Mouse (Mus musculus) midbrain, embryonic 10.5 days (tissue): Measurements from ENCODE around the gene Gm38394. TPM values are rescaled to one million over a fixed set of nuclear protein-coding genes. Genes with fewer than 3 reads are reported as not detected.

Experiments used
- DNase-seq: peaks from one replicate; pipeline ENCODE4 v3.0.0-alpha.2; 2017; ENCODE audit warnings: low spot score
- H3K27ac ChIP-seq: fragments of 300-500 bp; sonication (generic); replicated peaks from 2 replicates; pipeline ENCODE4 v1.5.1; 2016; ENCODE audit warnings: mild to moderate bottlenecking
- H3K27me3 ChIP-seq: fragments of 300-500 bp; sonication (generic); 2 replicates; pipeline ENCODE4 v1.6.1; 2016; ENCODE audit warnings: low read depth, mild to moderate bottlenecking; ENCODE audit not compliant: poor library complexity, severe bottlenecking
- H3K36me3 ChIP-seq: fragments of 300-500 bp; sonication (generic); 2 replicates; pipeline ENCODE4 v1.6.1; 2016; ENCODE audit warnings: mild to moderate bottlenecking, moderate library complexity
- H3K4me1 ChIP-seq: fragments of 300-500 bp; sonication (generic); 2 replicates; pipeline ENCODE4 v1.6.1; 2016
- H3K4me3 ChIP-seq: fragments of 300-500 bp; sonication (generic); 2 replicates; pipeline ENCODE4 v1.5.1; 2016; ENCODE audit warnings: mild to moderate bottlenecking, moderate library complexity
- H3K9me3 ChIP-seq: fragments of 300-500 bp; sonication (generic); replicated peaks from 2 replicates; pipeline ENCODE4 v1.6.1; 2016; ENCODE audit warnings: mild to moderate bottlenecking
- WGBS: fragments of 180-500 bp; shearing (Covaris S2); methylation state at CpG from one replicate; pipeline ENCODE4 v1.1.7; 2016; 5-methylcytosine and 5-hydroxymethylcytosine counted together
- polyA plus RNA-seq: library from polyadenylated mRNA; unstranded; fragments of >200 nt; fragmentation: Nextera tagmentation; extraction: Ambion mirVana; gene quantifications from 2 replicates; pipeline ENCODE4 v1.2.1, GENCODE M21; 2016

Gene Gm38394
- polyA plus RNA-seq, 1 experiment from 2014 or later: 3.5 TPM

- Histone ChIP-seq H3K27ac (no peak overlapping the region), H3K36me3 (peaks cover 52% of the 10 kb centered on the region), H3K27me3 (no peaks in the 10 kb centered on the region), H3K4me3 (no peak overlapping the region), H3K4me1 (peaks cover 27% of the 10 kb centered on the region), H3K9me3 (no peaks in the 10 kb centered on the region)
- DNase-seq: no peak
- WGBS: 96% methylated on average over 3 of the region's 3 CpGs
Observed at GRCm38 (mm10) chr1:133658878-133659277, 2.2 kb downstream of the Gm38394 start.

GRCm38 (mm10) chr1:133656811-133657210 is 4.3 kb downstream of the Gm38394 start:
- peaks cover 71% of the 10 kb centered on the region for H3K36me3 ChIP-seq
- H3K4me1 ChIP-seq: peaks cover 27% of the 10 kb centered on the region
- no peaks in the 10 kb centered on the region for H3K9me3 ChIP-seq
- no peak overlapping the region for H3K4me3 ChIP-seq
- 74% methylated on average over 5 of the region's 5 CpGs for WGBS
- no peaks in the 10 kb centered on the region for H3K27me3 ChIP-seq
- H3K27ac ChIP-seq: no peak overlapping the region
- DNase-seq: no peak

GRCm38 (mm10) chr1:133653033-133653432 is 8.1 kb downstream of the Gm38394 start:
- H3K27me3 ChIP-seq: no peaks in the 10 kb centered on the region
- H3K9me3 ChIP-seq: no peaks in the 10 kb centered on the region
- DNase-seq: no peak
- H3K4me1 ChIP-seq: peaks cover 13% of the 10 kb centered on the region
- 96% methylated on average over 1 of the region's 1 CpGs for WGBS
- no peak overlapping the region for H3K4me3 ChIP-seq
- H3K36me3 ChIP-seq: peaks cover 70% of the 10 kb centered on the region
- H3K27ac ChIP-seq: no peak overlapping the region

GRCm38 (mm10) chr1:133650288-133651055 is 10.6 kb downstream of the Gm38394 start:
- H3K27me3 ChIP-seq: no peaks in the 10 kb centered on the region
- H3K27ac ChIP-seq: no peak overlapping the region
- 95% methylated on average over 7 of the region's 7 CpGs for WGBS
- H3K4me1 ChIP-seq: no peaks in the 10 kb centered on the region
- H3K4me3 ChIP-seq: no peak overlapping the region
- peaks cover 69% of the 10 kb centered on the region for H3K36me3 ChIP-seq
- no peak for DNase-seq
- no peaks in the 10 kb centered on the region for H3K9me3 ChIP-seq

GRCm38 (mm10) chr1:133645652-133646051 is 15.5 kb downstream of the Gm38394 start:
- no peak for DNase-seq
- H3K36me3 ChIP-seq: peaks cover 78% of the 10 kb centered on the region
- no peak overlapping the region for H3K4me3 ChIP-seq
- H3K4me1 ChIP-seq: no peaks in the 10 kb centered on the region
- no peak overlapping the region for H3K27ac ChIP-seq
- H3K27me3 ChIP-seq: no peaks in the 10 kb centered on the region
- H3K9me3 ChIP-seq: no peaks in the 10 kb centered on the region
- 94% methylated on average over 5 of the region's 5 CpGs for WGBS

- Histone ChIP-seq H3K27ac (no peak overlapping the region), H3K4me3 (no peak overlapping the region), H3K9me3 (no peaks in the 10 kb centered on the region), H3K36me3 (peaks cover 100% of the 10 kb centered on the region), H3K4me1 (no peaks in the 10 kb centered on the region), H3K27me3 (no peaks in the 10 kb centered on the region)
- DNase-seq: no peak
- 93% methylated on average over 2 of the region's 2 CpGs for WGBS
Observed at GRCm38 (mm10) chr1:133641163-133641562, 20.0 kb downstream of the Gm38394 start.

- Histone ChIP-seq H3K36me3 (peaks cover 100% of the 10 kb centered on the region), H3K4me1 (no peaks in the 10 kb centered on the region), H3K27ac (no peak overlapping the region), H3K9me3 (no peaks in the 10 kb centered on the region), H3K4me3 (no peak overlapping the region), H3K27me3 (no peaks in the 10 kb centered on the region)
- 95% methylated on average over 6 of the region's 6 CpGs for WGBS
- no peak for DNase-seq
Observed at GRCm38 (mm10) chr1:133638517-133638916, 22.6 kb downstream of the Gm38394 start.

GRCm38 (mm10) chr1:133632168-133632567 is 28.9 kb downstream of the Gm38394 start:
- WGBS: 92% methylated on average over 2 of the region's 2 CpGs

GRCm38 (mm10) chr1:133625052-133625451 is 36.1 kb downstream of the Gm38394 start:
- Histone ChIP-seq H3K4me3 (no peak overlapping the region), H3K36me3 (peaks cover 99% of the 10 kb centered on the region), H3K27me3 (no peaks in the 10 kb centered on the region), H3K9me3 (no peaks in the 10 kb centered on the region), H3K27ac (no peak overlapping the region), H3K4me1 (no peaks in the 10 kb centered on the region)
- WGBS: 78% methylated on average over 2 of the region's 2 CpGs
- no peak for DNase-seq

More at GRCm38 (mm10) chr1:133632168-133632567, 28.9 kb downstream of the Gm38394 start:
- Histone ChIP-seq H3K27me3 (no peaks in the 10 kb centered on the region), H3K4me3 (no peak overlapping the region), H3K36me3 (peaks cover 99% of the 10 kb centered on the region), H3K9me3 (no peaks in the 10 kb centered on the region), H3K27ac (no peak overlapping the region), H3K4me1 (no peaks in the 10 kb centered on the region)
- no peak for DNase-seq

- DNase-seq: no peak
- Histone ChIP-seq H3K36me3 (peaks cover 68% of the 10 kb centered on the region), H3K4me1 (no peaks in the 10 kb centered on the region), H3K27me3 (no peaks in the 10 kb centered on the region), H3K9me3 (no peaks in the 10 kb centered on the region), H3K27ac (no peak overlapping the region), H3K4me3 (no peak overlapping the region)
- WGBS: 89% methylated on average over 8 of the region's 8 CpGs
Observed at GRCm38 (mm10) chr1:133618311-133618710, 42.8 kb downstream of the Gm38394 start.

GRCm38 (mm10) chr1:133617908-133618307 is 43.2 kb downstream of the Gm38394 start:
- H3K36me3 ChIP-seq: peaks cover 64% of the 10 kb centered on the region
- H3K27me3 ChIP-seq: no peaks in the 10 kb centered on the region
- 65% methylated on average over 2 of the region's 2 CpGs for WGBS

GRCm38 (mm10) chr1:133613817-133614216 is 47.3 kb downstream of the Gm38394 start:
- 72% methylated on average over 3 of the region's 3 CpGs for WGBS
- peaks cover 8% of the 10 kb centered on the region for H3K4me1 ChIP-seq

More at GRCm38 (mm10) chr1:133617908-133618307, 43.2 kb downstream of the Gm38394 start:
- H3K4me1 ChIP-seq: no peaks in the 10 kb centered on the region
- no peak overlapping the region for H3K4me3 ChIP-seq
- no peak for DNase-seq
- H3K9me3 ChIP-seq: no peaks in the 10 kb centered on the region
- no peak overlapping the region for H3K27ac ChIP-seq

GRCm38 (mm10) chr1:133611436-133611835 is 49.7 kb downstream of the Gm38394 start:
- Histone ChIP-seq H3K4me3 (no peak overlapping the region), H3K36me3 (peaks cover 33% of the 10 kb centered on the region), H3K27ac (no peak overlapping the region), H3K4me1 (peaks cover 19% of the 10 kb centered on the region), H3K27me3 (no peaks in the 10 kb centered on the region), H3K9me3 (no peaks in the 10 kb centered on the region)
- WGBS: 92% methylated on average over 1 of the region's 1 CpGs
- no peak for DNase-seq

More at GRCm38 (mm10) chr1:133613817-133614216, 47.3 kb downstream of the Gm38394 start:
- H3K4me3 ChIP-seq: no peak overlapping the region
- no peak for DNase-seq
- no peak overlapping the region for H3K27ac ChIP-seq
- H3K9me3 ChIP-seq: no peaks in the 10 kb centered on the region
- H3K27me3 ChIP-seq: no peaks in the 10 kb centered on the region
- peaks cover 24% of the 10 kb centered on the region for H3K36me3 ChIP-seq
